ENCODE assay signal across 12 mouse cellular contexts in the genomic region with DNA sequence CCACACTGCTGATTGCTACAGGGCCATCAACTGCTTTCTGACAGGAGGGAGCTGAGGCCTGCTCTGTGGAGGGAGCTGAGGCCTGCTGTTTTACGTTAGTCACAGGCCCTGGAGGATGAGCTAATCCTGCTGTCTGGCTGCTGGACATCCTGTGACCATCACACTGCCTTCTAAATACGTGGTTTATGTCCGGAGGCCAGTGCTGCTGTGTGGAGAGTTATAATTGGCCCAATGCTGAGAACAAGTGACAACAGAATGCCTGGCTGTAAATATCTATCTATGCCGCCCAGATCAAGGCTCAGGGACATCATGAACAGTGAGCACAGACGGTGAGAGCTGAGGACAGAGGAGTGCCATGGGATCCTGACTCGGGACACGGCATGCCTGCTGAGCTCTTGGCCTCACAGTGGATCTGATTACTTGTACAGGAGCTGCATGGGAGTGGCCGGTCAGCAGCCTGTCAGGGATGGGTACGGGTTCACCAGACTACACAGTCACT. TPM values are rescaled to one million over a fixed set of nuclear protein-coding genes. Genes with fewer than 3 reads are reported as not detected.
DNase-seq lines count a peak whose midpoint lies in the region; ATAC-seq lines count a peak whose summit lies in the region.
"Had no signal": no experiment of that assay in that cellular context is flagged by ENCODE, and none has a peak within 500 bp of the region (broad histone marks: within the 10 kb centered on the region; RNA-seq: fewer than 3 reads in every experiment).

No protein-coding gene starts in this region.

- peaks cover 5% of the 10 kb centered on the region; the same call in 1 of the 2 replicates for H3K36me3 ChIP-seq in kidney, embryonic 16.5 days (ENCODE audit: insufficient read depth, low read length)
- H3K36me3 ChIP-seq: hindbrain, embryonic 10.5 days; limb, embryonic 10.5 days had no signal

- no peaks in the 10 kb centered on the region for H3K27me3 ChIP-seq in kidney, embryonic 16.5 days (ENCODE audit: insufficient read depth, low read length)
- H3K27me3 ChIP-seq: embryonic facial prominence, embryonic 12.5 days; Patski had no signal

- H3K4me1 ChIP-seq in kidney, embryonic 16.5 days (ENCODE audit: insufficient read depth, low read length), result 0 out of 2 replicates have a peak, but pooled peaks cover 2% of the 10 kb centered on the region

- 57% methylated on average over 9 of the region's 9 CpGs for WGBS in kidney, embryonic 16.5 days

- H3K27ac ChIP-seq in kidney, embryonic 16.5 days (ENCODE audit: low read length), result no peak overlapping the region
- H3K27ac ChIP-seq: embryonic facial prominence, embryonic 12.5 days; hindbrain, embryonic 10.5 days; limb, embryonic 10.5 days had no signal

- H3K9me3 ChIP-seq in kidney, embryonic 16.5 days (ENCODE audit: low read length), result no peaks in the 10 kb centered on the region
- H3K9me3 ChIP-seq: embryonic facial prominence, embryonic 12.5 days; limb, embryonic 10.5 days had no signal

- DNase-seq in kidney, postnatal 36 days, result no peak
- peak; percentile 33 for DNase-seq in Muller cell, postnatal 12 days (ENCODE audit: inconsistent ontology term)
- DNase-seq in cerebellum, postnatal 10 days, result peak; percentile 46 to 63
- peak; percentile 32 for DNase-seq in heart, postnatal 10 days
- no peak for DNase-seq in urinary bladder, adult 2 months (ENCODE audit: low spot score)
- no peak for DNase-seq in left cerebral cortex, postnatal 25 days (ENCODE audit: low spot score in 2 of 2)
- no peak for DNase-seq in left cerebral cortex, postnatal 10 days (ENCODE audit: extremely low spot score in 1 of 2, low spot score in 2 of 2)

- intact Hi-C loops in heart, postnatal 10 days (cut with DNase I), result no loop called here
- intact Hi-C loops in left cerebral cortex, postnatal 25 days (cut with DNase I), result no loop called here
- intact Hi-C loops in left cerebral cortex, postnatal 10 days (cut with DNase I), result no loop called here

- H3K9ac ChIP-seq in kidney, embryonic 16.5 days (replicated peaks; ENCODE audit: low read length), result no peak overlapping the region
- H3K9ac ChIP-seq: embryonic facial prominence, embryonic 12.5 days had no signal

- ATAC-seq in kidney, embryonic 16.5 days (ENCODE audit: low FRiP score, low TSS enrichment), result 0 out of 2 replicates have a peak, but pooled peaks have one; percentile 27
- ATAC-seq: Patski had no signal

- no peak overlapping the region for H3K4me2 ChIP-seq in kidney, embryonic 16.5 days (replicated peaks; ENCODE audit: low read depth, low read length)
- H3K4me2 ChIP-seq: embryonic facial prominence, embryonic 12.5 days had no signal

- no peak overlapping the region for H3K4me3 ChIP-seq in kidney, embryonic 16.5 days (ENCODE audit: low read length)
- H3K4me3 ChIP-seq: embryonic facial prominence, embryonic 12.5 days; hindbrain, embryonic 10.5 days; limb, embryonic 10.5 days had no signal

RNA-seq across cellular contexts. Expression of gene Zfyve21, which starts 34.4 kb away (rescaled TPM):
- polyA plus RNA-seq in kidney, embryonic 16.5 days (2015; fragmentation: Nextera tagmentation; extraction: Ambion mirVana), result 133 and 159 TPM in 2 replicates
- total RNA-seq in heart, postnatal 10 days (2021), result 10 to 100 TPM; 44.5 to 53.2 TPM
- 77.0 and 87.5 TPM in 2 replicates for polyA plus RNA-seq in urinary bladder, adult 2 months (2012; rRNA removed)
- 10 to 100 TPM; 20.7 to 21.1 TPM for total RNA-seq in left cerebral cortex, postnatal 25 days (2021)
- 10 to 100 TPM; 14.9 to 19.2 TPM for total RNA-seq in left cerebral cortex, postnatal 10 days (2021)

RNA-seq across cellular contexts. Expression of gene Xrcc3, which starts 34.7 kb away (rescaled TPM):
- polyA plus RNA-seq in kidney, embryonic 16.5 days (2015; fragmentation: Nextera tagmentation; extraction: Ambion mirVana), result 12.4 and 16.1 TPM in 2 replicates
- total RNA-seq in heart, postnatal 10 days (2021), result 1 to 10 TPM; 3.5 to 4.0 TPM
- 3.3 and 3.5 TPM in 2 replicates for polyA plus RNA-seq in urinary bladder, adult 2 months (2012; rRNA removed)
- total RNA-seq in left cerebral cortex, postnatal 25 days (2021), result 1 to 10 TPM; 3.3 to 4.2 TPM
- total RNA-seq in left cerebral cortex, postnatal 10 days (2021), result 1 to 10 TPM; 3.0 to 3.2 TPM

RNA-seq across cellular contexts. Expression of gene Ppp1r13b, which starts 59.6 kb away (rescaled TPM):
- 7.4 and 14.7 TPM in 2 replicates for polyA plus RNA-seq in kidney, embryonic 16.5 days (2015; fragmentation: Nextera tagmentation; extraction: Ambion mirVana)
- 10 to 100 TPM; 23.4 to 26.8 TPM for total RNA-seq in heart, postnatal 10 days (2021)
- polyA plus RNA-seq in urinary bladder, adult 2 months (2012; rRNA removed), result 16.6 and 24.9 TPM in 2 replicates
- 10 to 100 TPM; 58.4 to 63.9 TPM for total RNA-seq in left cerebral cortex, postnatal 25 days (2021)
- total RNA-seq in left cerebral cortex, postnatal 10 days (2021), result 10 to 100 TPM; 60.8 to 61.3 TPM

Comparison
In these comparisons a context has a peak if more than half of its experiments do, and no peak if none do; other contexts are left out.
1. DNase-seq: peak in Muller cell, postnatal 12 days (single experiment), cerebellum, postnatal 10 days (2 of 2) and heart, postnatal 10 days (2 of 2); none in kidney, postnatal 36 days (0 of 2), urinary bladder, adult 2 months (single experiment), left cerebral cortex, postnatal 25 days (0 of 2) and left cerebral cortex, postnatal 10 days (0 of 2).